Mouse (Mus musculus) hindbrain, embryonic 16.5 days (tissue): ENCODE data around the gene Pycr1. TPM values are rescaled to one million over a fixed set of nuclear protein-coding genes. Genes with fewer than 3 reads are reported as not detected.

Experiments used
- ATAC-seq: fragments of 200-750 bp; cut with Nextera tagmentation; 2 replicates; pipeline ENCODE4 v1.8.0; 2017; ENCODE audit warnings: moderate TSS enrichment, moderate library complexity
- H3K27ac ChIP-seq: fragments of 300-500 bp; sonication (generic); 2 replicates; pipeline ENCODE4 v1.5.1; 2014; ENCODE audit warnings: low read depth, mild to moderate bottlenecking, control low read depth, low read length, moderate library complexity
- H3K27me3 ChIP-seq: fragments of 300-500 bp; sonication (generic); replicated peaks from 2 replicates; pipeline ENCODE4 v1.6.1; 2014; ENCODE audit warnings: low read length; ENCODE audit not compliant: control insufficient read depth, insufficient read depth
- H3K36me3 ChIP-seq: fragments of 300-500 bp; sonication (generic); 2 replicates; pipeline ENCODE4 v1.6.1; 2014; ENCODE audit warnings: mild to moderate bottlenecking, low read length, moderate library complexity, mixed read lengths; ENCODE audit not compliant: control insufficient read depth, insufficient read depth
- H3K4me1 ChIP-seq: fragments of 300-500 bp; sonication (generic); 2 replicates; pipeline ENCODE4 v1.6.1; 2014; ENCODE audit warnings: low read depth, low read length; ENCODE audit not compliant: control insufficient read depth, insufficient read depth
- H3K4me2 ChIP-seq: fragments of 300-500 bp; sonication (generic); 2 replicates; pipeline ENCODE4 v1.6.1; 2014; ENCODE audit warnings: mild to moderate bottlenecking, low read length, control low read depth, moderate library complexity
- H3K4me3 ChIP-seq: fragments of 300-500 bp; sonication (generic); 2 replicates; pipeline ENCODE4 v1.5.1; 2014; ENCODE audit warnings: mild to moderate bottlenecking, low read length, control low read depth, moderate library complexity
- H3K9ac ChIP-seq: fragments of 300-500 bp; sonication (generic); 2 replicates; pipeline ENCODE4 v1.6.1; 2014; ENCODE audit warnings: low read depth, mild to moderate bottlenecking, control low read depth, low read length, moderate library complexity
- H3K9me3 ChIP-seq: fragments of 300-500 bp; sonication (generic); 2 replicates; pipeline ENCODE4 v1.6.1; 2014; ENCODE audit warnings: mild to moderate bottlenecking, low read length, moderate library complexity; ENCODE audit not compliant: control insufficient read depth
- WGBS: fragments of 180-500 bp; shearing (Covaris S2); extraction: QIAGEN DNeasy Blood & Tissue Kit; methylation state at CpG from one replicate; pipeline ENCODE4 v1.1.7; 2014; 5-methylcytosine and 5-hydroxymethylcytosine counted together
- microRNA-seq: library from miRNA; unstranded; fragments of <30 nt; microRNA quantifications from one replicate; pipeline ENCODE4, GENCODE M21; 2017
- polyA plus RNA-seq: library from polyadenylated mRNA; unstranded; fragments of >200 nt; fragmentation: Nextera tagmentation; extraction: Ambion mirVana; gene quantifications from 2 replicates; pipeline ENCODE4 v1.2.1, GENCODE M21; 2015

Gene Pycr1
- polyA plus RNA-seq, 1 experiment from 2014 or later = 18.0 TPM

GRCm38 (mm10) chr11:120603545-120603944, 40.0 kb downstream of the Pycr1 start:
- Histone ChIP-seq H3K27ac (no peak overlapping the region), H3K9me3 (no peaks in the 10 kb centered on the region), H3K4me1 (peaks cover 8% of the 10 kb centered on the region), H3K4me3 (no peak overlapping the region), H3K9ac (no peak overlapping the region), H3K4me2 (no peak overlapping the region), H3K27me3 (no peaks in the 10 kb centered on the region), H3K36me3 (peaks cover 13% of the 10 kb centered on the region)
- ATAC-seq = no peak
- 94% methylated on average over 2 of the region's 2 CpGs for WGBS

GRCm38 (mm10) chr11:120600716-120601115, 42.9 kb downstream of the Pycr1 start:
- peaks cover 16% of the 10 kb centered on the region for H3K4me1 ChIP-seq
- no peaks in the 10 kb centered on the region for H3K9me3 ChIP-seq
- no peak for ATAC-seq
- no peaks in the 10 kb centered on the region for H3K27me3 ChIP-seq
- H3K4me2 ChIP-seq = no peak overlapping the region
- WGBS = 95% methylated on average over 3 of the region's 3 CpGs
- peaks cover 21% of the 10 kb centered on the region for H3K36me3 ChIP-seq
- no peak overlapping the region for H3K27ac ChIP-seq
- no peak overlapping the region for H3K9ac ChIP-seq
- H3K4me3 ChIP-seq = no peak overlapping the region

- peak overlapping the region; percentile 98 for H3K9ac ChIP-seq
- peaks cover 29% of the 10 kb centered on the region for H3K36me3 ChIP-seq
- peak overlapping the region; percentile 84; the same call in 1 of the 2 replicates for H3K27ac ChIP-seq
- WGBS = 45% methylated on average over 17 of the region's 17 CpGs
- peak overlapping the region; percentile 65 for H3K4me2 ChIP-seq
- peak overlapping the region; percentile 98 for H3K4me3 ChIP-seq
- H3K4me1 ChIP-seq = peaks cover 16% of the 10 kb centered on the region
- no peak for ATAC-seq
- H3K9me3 ChIP-seq = no peaks in the 10 kb centered on the region
- no peaks in the 10 kb centered on the region for H3K27me3 ChIP-seq
Observed at GRCm38 (mm10) chr11:120598990-120599549, 44.5 kb downstream of the Pycr1 start.

- H3K9me3 ChIP-seq = no peaks in the 10 kb centered on the region
- H3K36me3 ChIP-seq = peaks cover 35% of the 10 kb centered on the region
- H3K4me2 ChIP-seq = peak within 1 kb of the TSS; percentile 99
- WGBS = under 1% methylated on average over 88 of the region's 88 CpGs
- H3K4me1 ChIP-seq = peaks cover 16% of the 10 kb centered on the region
- H3K27me3 ChIP-seq = no peaks in the 10 kb centered on the region
- ATAC-seq = peak; percentile 99
- peak within 1 kb of the TSS; percentile 98 for H3K4me3 ChIP-seq
- H3K27ac ChIP-seq = peak within 1 kb of the TSS; percentile 89
- H3K9ac ChIP-seq = peak within 1 kb of the TSS; percentile 98
Observed at GRCm38 (mm10) chr11:120598283-120598989, 45.1 kb downstream of the Pycr1 start, which contains the start of the genes Alyref and Anapc11. TSS of gene Alyref (minus strand) at chr11:120598365. TSS of gene Anapc11 (plus strand) at chr11:120598421.

- peak overlapping the region; percentile 89 for H3K27ac ChIP-seq
- peaks cover 16% of the 10 kb centered on the region for H3K4me1 ChIP-seq
- 4% methylated on average over 85 of the region's 99 CpGs for WGBS
- no peaks in the 10 kb centered on the region for H3K27me3 ChIP-seq
- H3K9me3 ChIP-seq = no peaks in the 10 kb centered on the region
- peak; percentile 54; the same call in 1 of the 2 replicates for ATAC-seq
- peak overlapping the region; percentile 98 for H3K4me3 ChIP-seq
- peaks cover 39% of the 10 kb centered on the region for H3K36me3 ChIP-seq
- H3K4me2 ChIP-seq = peak overlapping the region; percentile 99
- peak overlapping the region; percentile 98 for H3K9ac ChIP-seq
Observed at GRCm38 (mm10) chr11:120597240-120598235, 46.0 kb downstream of the Pycr1 start.

GRCm38 (mm10) chr11:120588531-120588930, 55.0 kb downstream of the Pycr1 start:
- no peak overlapping the region for H3K27ac ChIP-seq
- H3K9ac ChIP-seq = no peak overlapping the region
- peaks cover 44% of the 10 kb centered on the region for H3K36me3 ChIP-seq
- no peaks in the 10 kb centered on the region for H3K4me1 ChIP-seq
- H3K9me3 ChIP-seq = 0 out of 2 replicates have a peak, but pooled peaks cover 3% of the 10 kb centered on the region
- H3K27me3 ChIP-seq = no peaks in the 10 kb centered on the region
- ATAC-seq = no peak
- WGBS = 95% methylated on average over 6 of the region's 6 CpGs
- no peak overlapping the region for H3K4me2 ChIP-seq
- H3K4me3 ChIP-seq = no peak overlapping the region

Small RNAs within 50 kb of the gene (microRNA-seq; reads per million reads assigned to microRNA genes)
- 1.0 reads per million for gene Mir6936

Other genes starting within 250 kb of the Pycr1 start
- gene Nploc4, start 206.1 kb downstream of the Pycr1 start, polyA plus RNA-seq = 28.7 and 33.2 TPM in 2 replicates
- not detected in 2 replicates for gene Tspan10, start 201.1 kb downstream of the Pycr1 start, polyA plus RNA-seq
- gene Pde6g, start 190.3 kb downstream of the Pycr1 start, polyA plus RNA-seq = 0.30 TPM in 1 of 2 replicates, not detected in the other
- 10.8 and 15.8 TPM in 2 replicates for gene Oxld1, start 185.7 kb downstream of the Pycr1 start, polyA plus RNA-seq
- gene Ccdc137, start 185.7 kb downstream of the Pycr1 start, polyA plus RNA-seq = 23.5 and 25.9 TPM in 2 replicates
- gene Arl16, start 176.2 kb downstream of the Pycr1 start, polyA plus RNA-seq = 60.5 and 68.1 TPM in 2 replicates
- 135 and 137 TPM in 2 replicates for gene Mrpl12, start 159.2 kb downstream of the Pycr1 start, polyA plus RNA-seq
- gene Slc25a10, start 151.9 kb downstream of the Pycr1 start, polyA plus RNA-seq = 31.2 and 31.5 TPM in 2 replicates
- 0.92 and 1.0 TPM in 2 replicates for gene Gcgr, start 113.1 kb downstream of the Pycr1 start, polyA plus RNA-seq
- 243 and 245 TPM in 2 replicates for gene Mcrip1, start 94.0 kb downstream of the Pycr1 start, polyA plus RNA-seq
- gene Ppp1r27, start 92.6 kb downstream of the Pycr1 start, polyA plus RNA-seq = 0.64 TPM in 1 of 2 replicates, not detected in the other
- gene P4hb, start 70.5 kb downstream of the Pycr1 start, polyA plus RNA-seq = 252 and 298 TPM in 2 replicates
- gene Arhgdia, start 62.1 kb downstream of the Pycr1 start, polyA plus RNA-seq = 501 and 544 TPM in 2 replicates
- 55.8 and 202 TPM in 2 replicates for gene Alyref, start 45.4 kb downstream of the Pycr1 start, polyA plus RNA-seq
- 194 and 203 TPM in 2 replicates for gene Anapc11, start 45.3 kb downstream of the Pycr1 start, polyA plus RNA-seq
- gene Npb, start 35.3 kb downstream of the Pycr1 start, polyA plus RNA-seq = 0.99 and 1.00 TPM in 2 replicates
- 236 and 242 TPM in 2 replicates for gene Pcyt2, start 25.8 kb downstream of the Pycr1 start, polyA plus RNA-seq
- 39.4 and 41.3 TPM in 2 replicates for gene Sirt7, start 18.5 kb downstream of the Pycr1 start, polyA plus RNA-seq
- gene Mafg, start 10.2 kb downstream of the Pycr1 start, polyA plus RNA-seq = 25.4 and 34.6 TPM in 2 replicates
- 1.1 and 2.4 TPM in 2 replicates for gene Myadml2, start 4.4 kb upstream of the Pycr1 start, polyA plus RNA-seq
- 3.1 and 3.8 TPM in 2 replicates for gene Notum, start 17.4 kb upstream of the Pycr1 start, polyA plus RNA-seq
- gene Aspscr1, start 29.2 kb upstream of the Pycr1 start, polyA plus RNA-seq = 146 and 151 TPM in 2 replicates
- 106 and 107 TPM in 2 replicates for gene Cenpx, start 70.0 kb upstream of the Pycr1 start, polyA plus RNA-seq
- 73.4 and 77.8 TPM in 2 replicates for gene Lrrc45, start 70.2 kb upstream of the Pycr1 start, polyA plus RNA-seq
- gene Rac3, start 77.7 kb upstream of the Pycr1 start, polyA plus RNA-seq = 624 and 705 TPM in 2 replicates
- 11.1 and 12.7 TPM in 2 replicates for gene Dcxr, start 83.5 kb upstream of the Pycr1 start, polyA plus RNA-seq
- gene Cbr2, start 88.3 kb upstream of the Pycr1 start, polyA plus RNA-seq = 1.3 and 2.0 TPM in 2 replicates
- 2.0 and 2.9 TPM in 2 replicates for gene Hmga1b, start 119.0 kb upstream of the Pycr1 start, polyA plus RNA-seq
- gene Rfng, start 140.4 kb upstream of the Pycr1 start, polyA plus RNA-seq = 134 and 139 TPM in 2 replicates
- gene Gps1, start 140.5 kb upstream of the Pycr1 start, polyA plus RNA-seq = 272 and 305 TPM in 2 replicates
- gene Dus1l, start 152.6 kb upstream of the Pycr1 start, polyA plus RNA-seq = 46.9 and 48.5 TPM in 2 replicates
- 82.9 and 92.6 TPM in 2 replicates for gene Fasn, start 180.8 kb upstream of the Pycr1 start, polyA plus RNA-seq